Mouse (Mus musculus) limb, embryonic 11.5 days (tissue): ENCODE data around the gene Hoxa1. TPM values are rescaled to one million over a fixed set of nuclear protein-coding genes. Genes with fewer than 3 reads are reported as not detected.

ENCODE experiments used
- ATAC-seq: fragments of 200-750 bp; cut with Nextera tagmentation; 2 replicates; pipeline ENCODE4 v1.8.0; 2017; ENCODE audit warnings: low read depth; ENCODE audit not compliant: insufficient number of reproducible peaks, low FRiP score, low TSS enrichment
- DNase-seq: peaks from one replicate; pipeline ENCODE4 v3.0.0-alpha.2; 2015; ENCODE audit warnings: low spot score
- H3K27ac ChIP-seq: fragments of 300-500 bp; sonication (generic); replicated peaks from 2 replicates; pipeline ENCODE4 v1.5.1; 2014; ENCODE audit warnings: low read depth, mild to moderate bottlenecking, low read length
- H3K27me3 ChIP-seq: fragments of 300-500 bp; sonication (generic); 2 replicates; pipeline ENCODE4 v1.6.1; 2014; ENCODE audit warnings: mild to moderate bottlenecking, low read length, mixed read lengths; ENCODE audit not compliant: control insufficient read depth, insufficient read depth
- H3K36me3 ChIP-seq: fragments of 300-500 bp; sonication (generic); 2 replicates; pipeline ENCODE4 v1.6.1; 2014; ENCODE audit warnings: mild to moderate bottlenecking, low read length, moderate library complexity, mixed read lengths; ENCODE audit not compliant: control insufficient read depth, insufficient read depth
- H3K4me1 ChIP-seq: fragments of 300-500 bp; sonication (generic); 2 replicates; pipeline ENCODE4 v1.6.1; 2014; ENCODE audit warnings: low read length, mixed read lengths; ENCODE audit not compliant: control insufficient read depth, insufficient read depth
- H3K4me2 ChIP-seq: fragments of 300-500 bp; sonication (generic); 2 replicates; pipeline ENCODE4 v1.6.1; 2014; ENCODE audit warnings: low read depth, mild to moderate bottlenecking, moderate library complexity; ENCODE audit not compliant: severe bottlenecking
- H3K4me3 ChIP-seq: fragments of 300-500 bp; sonication (generic); 2 replicates; pipeline ENCODE4 v1.5.1; 2014; ENCODE audit warnings: low read depth, low read length
- H3K9ac ChIP-seq: fragments of 300-500 bp; sonication (generic); 2 replicates; pipeline ENCODE4 v1.6.1; 2014; ENCODE audit warnings: mild to moderate bottlenecking, low read length
- H3K9me3 ChIP-seq: fragments of 300-500 bp; sonication (generic); 2 replicates; pipeline ENCODE4 v1.6.1; 2016; ENCODE audit warnings: low read length; ENCODE audit not compliant: control insufficient read depth
- WGBS: fragments of 180-500 bp; shearing (Covaris S2); extraction: QIAGEN DNeasy Blood & Tissue Kit; methylation state at CpG from one replicate; pipeline ENCODE4 v1.1.7; 2014; 5-methylcytosine and 5-hydroxymethylcytosine counted together
- polyA plus RNA-seq: library from polyadenylated mRNA; unstranded; fragments of >200 nt; fragmentation: Nextera tagmentation; extraction: Ambion mirVana; gene quantifications from 2 replicates; pipeline ENCODE4 v1.2.1, GENCODE M21; 2014

Hoxa1 gene
- polyA plus RNA-seq, 1 experiment from 2014 or later: 1.1 TPM

DNA sequence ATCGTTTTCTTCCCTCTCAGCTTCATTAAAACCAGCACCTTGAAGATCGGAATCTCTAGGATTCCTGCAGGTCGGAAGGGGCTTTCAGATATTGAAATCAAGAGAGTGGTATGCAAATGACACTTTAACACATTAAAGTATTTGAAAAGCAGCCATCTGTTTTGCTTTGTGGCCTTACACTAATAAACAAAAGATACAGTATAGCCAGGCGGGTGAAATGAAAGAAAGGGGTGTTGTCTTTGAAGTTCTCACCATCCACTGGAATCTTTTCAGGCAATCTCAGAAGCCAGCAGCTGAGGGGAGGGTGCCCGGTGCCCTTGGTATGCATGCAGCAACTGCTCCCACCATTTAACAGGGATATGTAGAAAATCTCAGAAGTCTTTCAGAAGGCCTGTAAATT, 4.1 kb downstream of the Hoxa1 start:
- WGBS: 13% methylated on average over 5 of the region's 5 CpGs
- DNase-seq: peak; percentile 21
- no peak overlapping the region for H3K27ac ChIP-seq
- no peaks in the 10 kb centered on the region for H3K9me3 ChIP-seq
- no peak for ATAC-seq
- H3K4me1 ChIP-seq: peaks cover 7% of the 10 kb centered on the region
- H3K9ac ChIP-seq: no peak overlapping the region
- no peaks in the 10 kb centered on the region for H3K36me3 ChIP-seq
- H3K4me2 ChIP-seq: no peak overlapping the region
- peaks cover 55% of the 10 kb centered on the region for H3K27me3 ChIP-seq
- no peak overlapping the region for H3K4me3 ChIP-seq

DNA sequence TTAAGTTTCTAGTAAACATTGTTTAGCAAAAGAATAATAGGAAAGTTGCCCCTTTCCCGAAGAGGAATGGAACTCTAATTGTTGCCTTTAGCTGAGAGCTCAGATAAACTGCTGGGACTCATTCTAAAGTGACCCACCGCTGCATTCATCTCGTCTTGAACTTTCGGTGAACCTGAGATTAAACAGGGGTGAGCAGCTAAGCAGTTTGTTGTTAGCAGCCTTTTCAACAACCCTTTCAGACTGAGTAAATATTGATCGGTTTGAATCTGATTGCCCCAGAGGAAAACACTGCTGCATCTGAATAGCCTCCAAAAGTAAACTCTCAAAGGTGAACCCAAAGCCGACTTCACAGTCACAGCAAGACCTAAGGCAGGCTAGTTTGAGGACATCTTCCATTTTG, 4.8 kb downstream of the Hoxa1 start:
- 2% methylated on average over 6 of the region's 6 CpGs for WGBS
- H3K4me2 ChIP-seq: no peak overlapping the region
- H3K4me1 ChIP-seq: 0 out of 2 replicates have a peak, but pooled peaks cover 2% of the 10 kb centered on the region
- H3K9ac ChIP-seq: no peak overlapping the region
- ATAC-seq: no peak
- no peaks in the 10 kb centered on the region for H3K36me3 ChIP-seq
- H3K9me3 ChIP-seq: no peaks in the 10 kb centered on the region
- DNase-seq: no peak
- no peak overlapping the region for H3K4me3 ChIP-seq
- H3K27ac ChIP-seq: no peak overlapping the region
- H3K27me3 ChIP-seq: peaks cover 55% of the 10 kb centered on the region

- H3K36me3 ChIP-seq: no peaks in the 10 kb centered on the region
- 10% methylated on average over 16 of the region's 16 CpGs for WGBS
- no peak overlapping the region for H3K9ac ChIP-seq
- H3K4me2 ChIP-seq: no peak overlapping the region
- H3K27ac ChIP-seq: no peak overlapping the region
- no peak overlapping the region for H3K4me3 ChIP-seq
- DNase-seq (peak; percentile 29), ATAC-seq (no peak)
- H3K9me3 ChIP-seq: no peaks in the 10 kb centered on the region
- peaks cover 48% of the 10 kb centered on the region for H3K27me3 ChIP-seq
- 0 out of 2 replicates have a peak, but pooled peaks cover 1% of the 10 kb centered on the region for H3K4me1 ChIP-seq
Observed at GRCm38 (mm10) chr6:52152226-52153193, 5.6 kb downstream of the Hoxa1 start.

DNA sequence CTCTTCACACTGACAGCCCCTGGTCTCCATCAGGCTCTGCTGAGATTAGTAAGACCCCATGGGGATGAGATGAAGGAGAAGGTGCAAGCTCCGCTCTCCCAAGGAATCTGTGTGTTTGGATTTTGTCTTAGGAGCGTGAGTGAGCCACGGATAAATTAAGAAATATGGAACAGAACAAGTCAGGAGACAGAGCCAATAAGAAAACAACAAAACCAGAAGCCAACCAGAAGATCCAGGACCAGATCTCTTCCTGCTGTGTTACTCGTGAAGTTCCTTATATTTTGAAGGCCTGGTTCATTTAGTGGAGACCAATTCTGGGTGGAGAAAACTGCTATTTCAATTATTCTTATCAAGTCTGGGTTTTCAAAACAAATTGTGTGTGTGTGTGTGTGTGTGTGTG, 6.5 kb downstream of the Hoxa1 start:
- Histone ChIP-seq H3K36me3 (no peaks in the 10 kb centered on the region), H3K4me2 (no peak overlapping the region), H3K9me3 (no peaks in the 10 kb centered on the region), H3K9ac (no peak overlapping the region), H3K27ac (no peak overlapping the region), H3K4me1 (no peaks in the 10 kb centered on the region), H3K4me3 (no peak overlapping the region), H3K27me3 (peaks cover 39% of the 10 kb centered on the region)
- 15% methylated on average over 4 of the region's 4 CpGs for WGBS
- ATAC-seq (no peak), DNase-seq (peak; percentile 28)

DNA sequence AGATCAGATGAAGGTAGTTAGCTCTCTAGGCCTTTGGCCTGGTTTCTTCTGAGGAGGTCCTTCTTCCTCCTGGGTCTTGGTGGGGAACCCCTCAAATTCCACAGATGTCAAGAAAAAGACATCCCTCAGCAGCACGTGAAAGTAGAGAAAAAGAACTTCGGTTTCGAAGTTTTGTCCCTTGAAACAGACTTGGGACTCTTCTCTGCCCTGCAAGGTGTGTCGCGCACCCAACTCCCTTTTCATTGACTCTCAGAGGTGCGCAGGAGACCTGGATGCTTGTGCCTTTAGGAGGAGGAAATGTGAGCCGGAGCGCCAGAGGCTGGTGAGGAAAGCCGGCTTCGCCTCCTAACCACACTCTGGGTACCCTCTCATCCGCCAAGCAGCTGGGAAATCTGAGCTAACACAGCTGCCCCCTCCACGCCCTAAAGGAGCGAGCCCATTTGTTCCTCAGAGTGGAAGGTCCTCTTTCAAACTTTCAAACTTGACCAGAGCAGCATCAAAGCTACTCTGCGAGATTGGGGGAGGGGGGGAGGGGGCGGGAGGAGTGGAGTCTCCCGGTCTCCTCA, 7.6 kb downstream of the Hoxa1 start:
- DNase-seq: peak; percentile 69
- Histone ChIP-seq H3K27ac (no peak overlapping the region), H3K9ac (no peak overlapping the region), H3K4me1 (no peaks in the 10 kb centered on the region), H3K36me3 (no peaks in the 10 kb centered on the region), H3K4me3 (no peak overlapping the region), H3K9me3 (no peaks in the 10 kb centered on the region), H3K4me2 (peak overlapping the region; percentile 21; the same call in 1 of the 2 replicates), H3K27me3 (peaks cover 28% of the 10 kb centered on the region)
- 3% methylated on average over 16 of the region's 16 CpGs for WGBS
- no peak; the same call in 1 of the 2 replicates for ATAC-seq

DNA sequence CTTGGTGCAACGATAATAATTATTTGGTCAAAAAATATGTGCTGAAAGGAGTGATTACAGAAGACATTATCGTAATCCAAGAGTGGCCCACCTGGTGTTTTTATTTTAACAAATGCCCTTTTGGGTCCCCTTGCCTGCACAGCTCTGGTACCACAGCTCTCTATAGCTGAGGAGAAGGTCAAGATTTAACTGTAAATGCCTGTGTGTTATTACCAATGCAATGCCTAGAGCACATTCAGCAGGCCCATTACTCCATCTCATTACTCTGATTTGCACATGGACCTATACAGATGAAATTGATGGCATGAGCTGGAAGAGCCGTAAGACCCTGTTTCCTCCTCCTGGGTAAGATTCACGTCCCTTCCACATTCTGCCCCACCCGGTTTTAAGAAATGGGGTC, 19.0 kb downstream of the Hoxa1 start:
- no peak for DNase-seq
- H3K27me3 ChIP-seq: no peaks in the 10 kb centered on the region
- 83% methylated on average over 5 of the region's 5 CpGs for WGBS
- no peak overlapping the region for H3K4me3 ChIP-seq
- no peak overlapping the region for H3K27ac ChIP-seq
- no peak overlapping the region for H3K4me2 ChIP-seq
- H3K36me3 ChIP-seq: no peaks in the 10 kb centered on the region
- ATAC-seq: no peak
- no peak overlapping the region for H3K9ac ChIP-seq
- H3K9me3 ChIP-seq: no peaks in the 10 kb centered on the region
- H3K4me1 ChIP-seq: no peaks in the 10 kb centered on the region; the same call in 1 of the 2 replicates

DNA sequence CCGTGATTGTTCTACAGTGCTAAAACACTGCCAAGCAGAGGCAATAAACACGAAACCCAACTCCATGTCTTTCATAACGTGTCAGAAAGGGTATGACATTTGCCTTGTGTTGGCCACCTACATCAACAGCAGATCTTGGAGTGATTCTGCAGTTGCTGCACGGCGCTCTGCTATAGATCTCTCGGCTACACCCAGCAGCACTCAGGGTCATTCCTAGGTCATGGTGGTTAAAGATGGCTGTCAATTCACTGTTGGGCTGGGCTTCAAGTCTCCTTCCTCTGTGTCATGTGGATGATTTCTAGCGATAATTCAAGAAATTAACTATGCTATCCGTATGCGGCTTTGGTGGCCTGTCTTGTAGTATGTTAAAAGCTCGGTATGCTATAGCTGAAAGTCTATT, 19.5 kb downstream of the Hoxa1 start:
- Histone ChIP-seq H3K9me3 (no peaks in the 10 kb centered on the region), H3K36me3 (no peaks in the 10 kb centered on the region), H3K27ac (no peak overlapping the region), H3K9ac (no peak overlapping the region), H3K4me1 (no peaks in the 10 kb centered on the region; the same call in 1 of the 2 replicates), H3K4me2 (no peak overlapping the region), H3K27me3 (no peaks in the 10 kb centered on the region), H3K4me3 (no peak overlapping the region)
- WGBS: 51% methylated on average over 10 of the region's 10 CpGs
- DNase-seq (no peak), ATAC-seq (no peak)

DNA sequence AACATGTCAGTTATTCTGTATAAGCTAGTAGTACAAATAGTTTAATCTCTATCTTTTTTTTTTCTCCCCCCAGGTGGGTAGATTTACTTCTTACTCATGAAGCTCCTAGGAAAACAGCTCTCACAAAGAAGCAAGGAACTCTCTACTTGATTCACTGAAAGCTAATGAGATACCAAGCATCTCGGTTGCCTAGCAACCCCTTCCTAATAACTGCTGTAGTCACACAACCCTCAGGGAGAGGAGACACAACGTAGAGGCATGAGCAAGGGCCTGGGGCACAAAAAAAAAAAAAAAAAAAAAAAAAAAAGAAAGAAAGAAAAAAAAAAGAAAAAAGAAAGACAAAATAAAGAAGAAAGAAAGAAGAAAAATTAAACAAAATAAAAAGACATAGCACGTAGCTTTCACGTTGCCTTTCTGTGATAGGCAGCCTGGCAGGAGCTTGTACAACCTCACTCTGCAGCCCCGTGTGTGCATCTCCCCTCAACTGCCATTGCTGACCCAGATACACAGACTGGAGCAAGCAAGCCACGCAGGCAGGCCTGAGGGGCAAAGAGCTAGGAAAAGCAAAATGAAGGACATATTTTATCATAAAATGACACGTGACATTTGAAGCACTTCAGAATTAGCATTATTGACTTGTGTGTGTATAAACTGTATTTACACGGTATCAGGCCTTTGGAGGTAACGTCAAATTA, 20.1 kb downstream of the Hoxa1 start:
- Histone ChIP-seq H3K9me3 (no peaks in the 10 kb centered on the region), H3K4me3 (no peak overlapping the region), H3K27ac (no peak overlapping the region), H3K9ac (no peak overlapping the region), H3K27me3 (no peaks in the 10 kb centered on the region), H3K4me1 (no peaks in the 10 kb centered on the region; the same call in 1 of the 2 replicates), H3K36me3 (no peaks in the 10 kb centered on the region), H3K4me2 (no peak overlapping the region)
- DNase-seq: no peak
- no peak for ATAC-seq
- 66% methylated on average over 9 of the region's 9 CpGs for WGBS
